Mouse (Mus musculus) ES-Bruce4 (cell line): ENCODE measurements around the gene Fam124a. TPM values are rescaled to one million over a fixed set of nuclear protein-coding genes. Genes with fewer than 3 reads are reported as not detected.
"Not testable (repeated sequence)": the region's sequence is repeated elsewhere in the genome, so short reads cannot be mapped to it uniquely, and the experiment has no call there.

ENCODE experiments used
- H3K27ac ChIP-seq: 2 replicates; pipeline ENCODE4 v1.5.1; 2012; ENCODE audit warnings: low read length, inconsistent platforms; ENCODE audit not compliant: insufficient read depth
- H3K27me3 ChIP-seq: 2 replicates; pipeline ENCODE4 v1.6.1; 2012; ENCODE audit warnings: mild to moderate bottlenecking, low read length, inconsistent platforms; ENCODE audit not compliant: control insufficient read depth, poor library complexity, insufficient read depth, severe bottlenecking
- H3K36me3 ChIP-seq: 2 replicates; pipeline ENCODE4 v1.6.1; 2012; ENCODE audit warnings: inconsistent platforms, mild to moderate bottlenecking, low read length, moderate library complexity; ENCODE audit not compliant: control insufficient read depth, poor library complexity, insufficient read depth, severe bottlenecking
- H3K4me1 ChIP-seq: one replicate; pipeline ENCODE4 v1.8.1; 2011; ENCODE audit warnings: low read length; ENCODE audit not compliant: control insufficient read depth, insufficient read depth
- H3K4me3 ChIP-seq: 2 replicates; pipeline ENCODE4 v1.5.1; 2011; ENCODE audit warnings: low read depth, mild to moderate bottlenecking, low read length
- H3K9ac ChIP-seq: 2 replicates; pipeline ENCODE4 v1.6.1; 2012; ENCODE audit warnings: low read depth, mild to moderate bottlenecking, inconsistent platforms; ENCODE audit not compliant: poor library complexity, severe bottlenecking
- H3K9me3 ChIP-seq: replicated peaks from 2 replicates; pipeline ENCODE4 v1.6.1; 2012; ENCODE audit warnings: mild to moderate bottlenecking, low read length, inconsistent platforms; ENCODE audit not compliant: control insufficient read depth, poor library complexity, insufficient read depth, severe bottlenecking
- CTCF ChIP-seq: IDR thresholded peaks from one replicate; pipeline ENCODE4 v1.8.1; 2011; ENCODE audit warnings: low read depth, low read length
- EP300 ChIP-seq: IDR thresholded peaks from 2 replicates; pipeline ENCODE4 v1.6.1; 2011; ENCODE audit warnings: low read depth, low read length; ENCODE audit not compliant: insufficient read depth
- POLR2A ChIP-seq: IDR thresholded peaks from one replicate; pipeline ENCODE4 v1.8.1; 2011; ENCODE audit warnings: low read length; ENCODE audit not compliant: insufficient read depth
- polyA plus RNA-seq: library from polyadenylated mRNA; stranded (reverse); fragments of >200 nt; gene quantifications from 2 replicates; pipeline ENCODE4 v1.2.4, GENCODE M21; 2011; ENCODE audit warnings: low read depth; ENCODE audit not compliant: missing spikeins, insufficient read depth, insufficient read length

Fam124a gene
- polyA plus RNA-seq, 1 experiment = 1.5 TPM

DNA sequence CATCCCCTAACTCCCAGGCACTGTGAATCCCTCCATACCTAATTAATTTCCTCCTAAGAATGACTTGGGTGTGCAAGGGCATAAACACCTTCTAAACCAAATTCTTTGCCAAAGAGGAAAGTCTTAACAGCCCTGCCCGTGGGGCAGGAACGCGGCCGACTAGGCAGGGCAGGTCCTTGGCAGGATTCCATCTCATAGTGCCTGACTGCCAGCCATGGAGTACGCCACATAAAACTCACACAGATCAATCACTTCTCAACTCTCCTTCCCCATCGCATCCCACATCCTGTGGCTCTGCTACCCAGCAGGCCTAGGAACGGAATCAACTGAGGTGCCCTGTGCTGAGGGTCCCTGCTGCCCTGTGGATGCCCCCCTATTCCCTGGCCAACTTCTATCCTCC is 8.1 kb downstream of the Fam124a start:
- H3K4me1 ChIP-seq = no peaks in the 10 kb centered on the region
- no peak overlapping the region for H3K27ac ChIP-seq
- no peak for TF ChIP-seq EP300
- TF ChIP-seq POLR2A = no peak
- TF ChIP-seq CTCF = no peak
- H3K9ac ChIP-seq = no peak overlapping the region
- H3K36me3 ChIP-seq = no peaks in the 10 kb centered on the region
- H3K4me3 ChIP-seq = no peak overlapping the region
- no peaks in the 10 kb centered on the region for H3K9me3 ChIP-seq
- no peaks in the 10 kb centered on the region for H3K27me3 ChIP-seq

DNA sequence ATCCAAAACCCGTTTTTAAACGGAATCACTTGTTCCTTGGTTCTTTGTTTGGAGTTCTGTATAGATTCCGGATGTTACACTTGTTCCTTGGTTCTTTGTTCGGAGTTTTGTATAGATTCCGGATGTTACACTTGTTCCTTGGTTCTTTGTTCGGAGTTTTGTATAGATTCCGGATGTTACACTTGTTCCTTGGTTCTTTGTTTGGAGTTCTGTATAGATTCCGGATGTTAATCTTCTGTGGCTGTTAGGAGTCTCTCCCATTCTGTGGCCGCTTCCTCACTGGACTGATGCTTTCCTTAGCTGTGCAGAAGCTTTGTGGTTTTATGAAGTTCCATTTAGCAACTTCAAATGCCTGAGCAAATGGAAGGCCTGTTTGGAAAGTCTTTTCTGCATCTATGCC is 11.3 kb downstream of the Fam124a start, which contains the start of gene Gm4131:
Gene Gm4131 (minus strand): TSS at position 101 of the 400 bp plus-strand sequence.
- H3K4me3 ChIP-seq, H3K36me3 ChIP-seq, H3K9me3 ChIP-seq, H3K27me3 ChIP-seq, H3K9ac ChIP-seq, H3K27ac ChIP-seq, H3K4me1 ChIP-seq: not testable (repeated sequence)

DNA sequence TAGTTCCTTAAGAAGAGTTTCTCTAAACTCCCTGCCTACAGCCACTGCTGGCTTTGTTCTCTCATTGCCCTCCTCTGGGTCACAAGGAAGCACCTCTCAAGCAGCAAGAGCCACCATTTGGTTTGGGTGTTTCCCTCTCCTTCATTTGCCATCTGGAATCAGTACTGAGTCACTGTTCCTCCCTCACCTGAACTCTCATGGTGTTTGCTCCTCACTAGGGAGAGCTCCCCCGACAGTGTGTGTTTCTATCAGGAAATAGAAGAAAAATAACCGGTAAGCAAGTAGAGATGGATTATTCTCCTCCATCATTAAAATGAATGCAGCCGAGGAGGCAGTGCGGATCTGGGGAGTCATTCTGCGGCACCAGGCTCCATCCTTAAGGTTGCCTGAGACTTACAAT is 13.9 kb downstream of the Fam124a start:
- Histone ChIP-seq H3K4me3 (no peak overlapping the region), H3K36me3 (no peaks in the 10 kb centered on the region), H3K9ac (no peak overlapping the region), H3K9me3 (no peaks in the 10 kb centered on the region), H3K27ac (no peak overlapping the region), H3K4me1 (no peaks in the 10 kb centered on the region), H3K27me3 (no peaks in the 10 kb centered on the region)
- TF ChIP-seq CTCF = no peak
- no peak for TF ChIP-seq POLR2A
- TF ChIP-seq EP300 = no peak

DNA sequence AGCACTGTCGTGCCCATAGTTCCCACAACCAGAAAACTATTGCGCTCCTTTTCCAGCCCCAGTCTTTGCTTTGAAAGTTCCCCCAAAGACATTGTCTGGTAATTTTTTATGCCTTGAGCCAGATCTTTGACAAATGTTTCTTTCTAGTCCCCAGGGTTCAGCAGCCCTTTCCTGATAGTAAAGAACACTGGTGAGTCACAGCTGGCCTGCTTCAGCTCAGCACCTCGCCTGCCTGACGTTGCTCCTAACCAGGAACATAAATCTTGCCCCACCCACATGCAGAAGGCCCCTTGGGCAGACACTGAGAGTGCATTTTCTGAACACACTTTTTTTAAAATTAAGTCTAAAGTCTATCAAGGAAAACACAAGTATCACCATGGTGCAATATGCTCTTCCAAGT is 14.8 kb downstream of the Fam124a start:
- Histone ChIP-seq H3K9me3 (no peaks in the 10 kb centered on the region), H3K9ac (no peak overlapping the region), H3K4me3 (no peak overlapping the region), H3K36me3 (no peaks in the 10 kb centered on the region), H3K27ac (no peak overlapping the region), H3K4me1 (no peaks in the 10 kb centered on the region), H3K27me3 (no peaks in the 10 kb centered on the region)
- TF ChIP-seq EP300 (no peak), CTCF (no peak), POLR2A (no peak)

DNA sequence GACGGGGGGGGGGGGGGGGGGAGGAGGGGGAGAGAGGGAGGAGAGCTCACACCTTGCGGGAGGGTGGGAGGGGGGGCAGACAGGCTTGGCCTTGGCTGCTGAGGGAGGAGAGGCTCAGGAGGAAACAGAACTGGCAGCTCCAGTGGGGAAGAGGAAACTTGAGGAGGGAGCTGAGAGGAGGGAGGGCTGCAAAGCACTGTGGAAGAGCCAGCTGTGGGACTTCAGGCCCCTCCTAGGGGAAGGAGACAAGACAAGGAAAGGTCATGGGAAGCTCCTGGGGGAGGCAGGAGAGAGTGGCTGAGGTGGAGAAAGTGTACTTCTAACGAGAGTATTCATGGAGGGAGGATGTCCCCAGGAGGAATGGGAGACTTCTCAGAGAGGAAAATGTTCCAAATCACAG is 17.9 kb downstream of the Fam124a start:
- no peak for TF ChIP-seq CTCF
- TF ChIP-seq EP300 = no peak
- no peak for TF ChIP-seq POLR2A
- Histone ChIP-seq H3K27ac (no peak overlapping the region), H3K27me3 (no peaks in the 10 kb centered on the region), H3K4me1 (no peaks in the 10 kb centered on the region), H3K36me3 (no peaks in the 10 kb centered on the region), H3K9ac (no peak overlapping the region), H3K4me3 (no peak overlapping the region; the same call in 1 of the 2 replicates), H3K9me3 (no peaks in the 10 kb centered on the region)

DNA sequence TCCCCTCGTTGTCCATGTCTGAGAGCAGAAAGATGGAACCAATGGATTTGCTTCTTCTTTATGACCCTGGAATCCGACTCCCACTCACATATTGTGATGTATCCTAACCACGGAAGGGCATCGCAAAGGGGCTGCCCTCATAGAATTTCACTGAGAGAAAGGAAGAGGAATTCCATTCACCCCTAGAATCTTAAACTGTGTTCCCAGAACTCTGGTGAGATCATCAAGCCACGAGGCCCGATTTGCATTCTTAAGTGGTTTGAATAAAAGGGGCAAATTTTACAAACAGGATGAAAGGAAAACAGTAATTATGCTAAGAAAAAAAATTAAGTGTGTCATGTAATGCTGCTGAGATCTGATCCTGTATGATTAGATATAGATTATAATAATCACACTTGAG is 19.4 kb downstream of the Fam124a start:
- Histone ChIP-seq H3K9ac (no peak overlapping the region), H3K9me3 (no peaks in the 10 kb centered on the region), H3K4me3 (no peak overlapping the region), H3K36me3 (no peaks in the 10 kb centered on the region), H3K4me1 (no peaks in the 10 kb centered on the region), H3K27me3 (no peaks in the 10 kb centered on the region), H3K27ac (no peak overlapping the region)
- TF ChIP-seq CTCF = no peak
- no peak for TF ChIP-seq POLR2A
- no peak for TF ChIP-seq EP300

DNA sequence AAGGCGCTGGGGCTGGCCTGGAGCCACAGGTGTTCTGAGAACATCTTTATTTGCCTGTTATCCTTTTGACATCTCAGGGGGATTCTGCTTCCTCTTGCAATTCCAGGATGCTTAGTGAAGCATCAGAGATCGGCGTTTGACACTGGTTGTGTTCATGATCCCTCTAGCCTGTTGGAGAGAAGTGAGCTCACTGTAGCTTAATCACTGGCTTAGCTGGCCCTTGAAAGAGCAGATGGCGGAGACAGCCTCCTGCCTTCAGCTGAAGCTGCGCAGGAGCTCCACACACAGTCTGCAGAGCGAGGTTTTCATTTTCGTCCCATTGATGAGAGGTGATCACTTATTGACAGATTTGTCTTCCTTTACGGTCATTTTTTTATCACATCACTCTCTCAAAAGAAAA is 20.3 kb downstream of the Fam124a start:
- Histone ChIP-seq H3K27me3 (no peaks in the 10 kb centered on the region), H3K4me1 (no peaks in the 10 kb centered on the region), H3K36me3 (no peaks in the 10 kb centered on the region), H3K9ac (no peak overlapping the region), H3K4me3 (no peak overlapping the region), H3K9me3 (no peaks in the 10 kb centered on the region), H3K27ac (no peak overlapping the region)
- TF ChIP-seq EP300 (no peak), CTCF (no peak), POLR2A (no peak)
